Mouse (Mus musculus) layer of hippocampus, adult 8-10 months (tissue): ENCODE data around the gene Plcg1. TPM values are rescaled to one million over a fixed set of nuclear protein-coding genes. Genes with fewer than 3 reads are reported as not detected.

ENCODE experiments used
- DNase-seq, 2 experiments: peaks; one replicate each; pipeline ENCODE4 v3.0.0; 2022; ENCODE audit warnings: low spot score in 2 of 2
- total RNA-seq, 4 experiments: library from RNA; stranded (reverse); gene quantifications; 2 replicates each; pipeline ENCODE4 v1.2.4; 2022

Gene Plcg1
- total RNA-seq, 4 experiments from 2014 or later: 103 to 107 (median 105) TPM

- no peak for DNase-seq
Measured at GRCm38 (mm10) chr2:160735706-160736310, 4.7 kb downstream of the Plcg1 start.

GRCm38 (mm10) chr2:160736466-160736865 is 5.4 kb downstream of the Plcg1 start:
- DNase-seq: no peak

DNA sequence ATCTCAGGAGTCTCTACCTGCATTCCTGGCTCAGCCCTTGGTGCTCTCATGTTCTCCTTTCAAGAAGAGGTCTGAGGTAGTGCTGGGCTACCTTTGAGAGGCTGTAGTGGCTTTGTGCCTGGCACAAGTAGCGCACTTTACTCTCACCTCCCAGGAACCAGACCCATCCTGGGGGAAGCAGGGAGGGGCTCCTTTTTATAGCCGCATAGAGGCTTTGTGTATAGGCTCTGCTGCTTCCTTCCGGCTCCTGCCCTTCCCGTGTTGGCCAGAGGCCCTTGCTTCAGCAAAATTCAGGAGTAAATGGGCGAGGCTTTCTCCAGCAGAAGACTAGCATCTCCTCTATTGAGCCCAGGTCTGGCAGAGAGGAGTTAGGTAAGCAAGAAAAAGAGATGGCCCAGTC is 7.3 kb downstream of the Plcg1 start:
- DNase-seq: no peak

- no peak for DNase-seq
Measured at GRCm38 (mm10) chr2:160739647-160740356, 8.7 kb downstream of the Plcg1 start.

- DNase-seq: no peak
Measured at GRCm38 (mm10) chr2:160740521-160741156, 9.5 kb downstream of the Plcg1 start.

DNA sequence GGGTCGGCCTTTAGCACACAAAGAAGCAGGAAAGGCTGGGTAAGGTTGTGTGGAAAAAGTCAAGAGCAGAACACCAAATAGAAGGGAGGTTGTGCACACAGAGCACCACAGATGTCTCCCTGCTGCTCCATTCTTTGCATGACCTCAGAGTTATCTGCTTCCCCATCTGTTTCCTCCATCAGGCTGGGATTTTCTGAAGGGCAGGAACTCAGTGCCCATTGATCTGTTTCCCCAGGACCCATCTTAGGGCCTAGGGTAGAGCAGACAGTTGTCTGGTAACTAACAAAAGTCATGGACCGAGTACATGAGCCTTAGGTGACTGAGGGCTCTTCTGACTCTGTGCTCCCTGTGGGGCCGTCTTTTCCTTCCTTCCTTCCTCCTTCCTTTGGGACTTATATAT is 10.5 kb downstream of the Plcg1 start:
- no peak for DNase-seq

DNA sequence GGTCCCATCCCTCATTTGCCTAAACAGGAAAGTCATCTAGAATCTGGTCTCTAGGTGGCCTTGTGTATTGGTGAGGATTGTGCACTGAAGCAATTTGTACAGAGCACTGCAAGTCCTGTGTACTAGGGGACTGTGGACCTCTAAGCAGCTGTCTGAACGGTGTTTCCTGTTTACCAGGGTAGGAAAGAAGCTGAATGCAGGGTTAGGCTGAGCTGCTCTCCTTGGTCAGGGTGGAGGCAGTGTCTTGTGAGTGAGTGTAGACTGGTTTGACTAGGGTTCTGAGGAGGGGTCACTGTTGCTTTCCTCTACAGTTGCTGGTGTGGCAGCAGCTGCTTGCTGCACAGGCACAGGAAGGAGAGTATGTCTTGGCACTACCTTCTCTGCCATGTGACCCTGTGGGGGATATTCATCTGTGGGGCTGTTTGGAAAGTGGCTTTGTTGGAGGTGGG is 11.1 kb downstream of the Plcg1 start:
- no peak for DNase-seq

- peak in 1 of 2 experiments; percentile 47 for DNase-seq
Measured at GRCm38 (mm10) chr2:160744040-160744822, 13.1 kb downstream of the Plcg1 start.

- DNase-seq: no peak
Measured at GRCm38 (mm10) chr2:160744823-160745210, 13.7 kb downstream of the Plcg1 start.

- no peak for DNase-seq
Measured at GRCm38 (mm10) chr2:160745497-160745896, 14.4 kb downstream of the Plcg1 start.

GRCm38 (mm10) chr2:160746637-160747036 is 15.5 kb downstream of the Plcg1 start:
- DNase-seq: no peak

DNA sequence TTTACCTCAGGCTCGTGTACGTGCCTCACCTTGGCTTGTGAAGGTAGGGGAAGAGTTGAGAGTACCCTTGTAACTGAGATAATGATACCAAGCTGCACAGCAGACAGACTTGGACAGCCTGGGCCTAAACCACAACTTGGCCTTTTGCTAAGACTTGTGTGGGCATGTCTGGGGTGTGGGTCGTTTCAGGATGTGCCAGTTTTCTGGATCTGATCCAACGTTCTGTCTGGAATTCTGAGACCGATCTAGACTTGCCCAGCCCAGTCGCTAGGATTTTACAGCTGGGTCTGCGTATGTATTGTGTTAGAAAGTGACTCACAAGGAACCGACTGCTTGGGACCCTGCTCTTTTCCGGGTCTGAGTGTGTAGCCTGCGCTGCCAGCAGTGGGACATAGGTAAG is 16.0 kb downstream of the Plcg1 start:
- no peak for DNase-seq

GRCm38 (mm10) chr2:160756583-160757203 is 25.6 kb downstream of the Plcg1 start:
- DNase-seq: no peak

DNA sequence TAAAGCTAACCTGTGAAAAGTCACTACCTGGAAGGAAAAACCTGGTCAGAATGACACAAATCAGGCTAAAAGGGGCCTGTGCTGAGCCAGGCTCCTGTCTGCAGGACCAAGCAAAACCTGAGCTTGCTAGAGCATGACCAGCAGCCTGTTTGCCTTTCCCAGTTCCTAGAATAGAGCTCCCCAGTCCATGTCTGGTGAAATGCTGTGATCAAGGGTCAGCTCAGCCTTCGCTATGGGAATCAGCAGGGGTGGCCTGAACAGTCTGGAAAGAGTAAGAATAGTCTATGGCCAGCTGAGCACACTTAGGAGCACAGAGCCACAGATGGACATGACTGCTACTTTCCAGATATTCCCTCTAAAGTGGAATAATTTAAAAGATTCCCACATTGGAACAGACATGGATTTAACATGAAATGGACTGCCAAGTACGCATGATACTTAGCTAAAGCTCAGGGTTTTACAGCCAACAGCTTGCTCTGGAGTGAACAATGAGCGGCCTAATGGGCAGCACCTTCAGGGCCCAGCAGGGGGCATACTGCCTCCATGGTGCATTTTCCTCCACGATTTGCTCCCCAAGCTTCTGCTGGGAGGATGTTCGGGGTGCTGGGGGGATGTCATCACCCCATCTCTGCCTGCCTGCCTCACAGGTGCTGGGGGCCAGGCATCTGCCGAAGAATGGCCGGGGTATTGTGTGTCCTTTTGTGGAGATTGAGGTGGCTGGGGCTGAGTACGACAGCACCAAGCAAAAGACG is 29.5 kb downstream of the Plcg1 start:
- DNase-seq: peak in 1 of 2 experiments; percentile 73

- no peak for DNase-seq
Measured at GRCm38 (mm10) chr2:160763816-160764215, 32.7 kb downstream of the Plcg1 start.

- no peak for DNase-seq
Measured at GRCm38 (mm10) chr2:160764386-160764785, 33.3 kb downstream of the Plcg1 start.

- DNase-seq: no peak
Measured at GRCm38 (mm10) chr2:160765096-160765495, 34.0 kb downstream of the Plcg1 start.

- no peak for DNase-seq
Measured at GRCm38 (mm10) chr2:160766371-160766771, 35.3 kb downstream of the Plcg1 start.

DNA sequence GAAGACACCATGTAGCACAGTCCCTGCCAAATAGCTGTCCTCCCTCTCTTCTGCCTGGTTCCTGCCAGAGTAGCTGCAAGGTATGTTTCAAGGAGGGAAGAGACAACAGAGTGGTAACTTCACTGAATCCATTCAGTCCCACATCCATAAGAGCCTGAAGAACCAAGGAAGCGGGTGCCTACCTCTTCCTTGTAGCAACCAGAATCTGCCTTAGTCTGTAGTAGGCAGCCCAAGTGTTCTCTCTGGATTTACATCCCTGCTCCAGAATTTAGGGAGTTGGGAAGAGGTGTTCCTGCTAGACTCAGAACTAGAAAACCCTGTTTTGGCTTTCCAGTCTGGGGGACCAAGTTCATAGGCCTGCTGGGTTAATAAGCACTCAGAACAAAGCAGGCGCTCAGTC is 36.1 kb downstream of the Plcg1 start:
- no peak for DNase-seq

GRCm38 (mm10) chr2:160768097-160768695 is 37.1 kb downstream of the Plcg1 start:
- DNase-seq: no peak
